Mouse (Mus musculus): ENCODE data around the gene Haspin.

- TF ChIP-seq CTCF (IDR thresholded peaks at IDR 0.05; ENCODE audit: borderline replicate concordance, control insufficient read depth, extremely low read depth, insufficient read depth, low read length, poor library complexity) (no peak), POLR2A (IDR thresholded peaks at IDR 0.05; ENCODE audit: control insufficient read depth, extremely low read depth, insufficient read depth, low read length, poor library complexity) (no peak)
Measured at GRCm38 (mm10) chr11:73160811-73161200, 22.7 kb upstream of the Haspin start.

All from thymus, adult 2 months (tissue).